17 mouse cellular contexts compared by ENCODE assay signal in genomic region chr10:93246185-93246920, GRCm38 (mm10).
A peak's percentile ranks its signal among the peaks of the same experiment; 100 is the strongest.
DNase-seq lines count a peak whose midpoint lies in the region; ATAC-seq lines count a peak whose summit lies in the region.
"Had no signal": no experiment of that assay in that cellular context is flagged by ENCODE, and none has a peak within 500 bp of the region (broad histone marks: within the 10 kb centered on the region; RNA-seq: fewer than 3 reads in every experiment).

No protein-coding gene starts in this region.

- H3K27ac ChIP-seq in forebrain, embryonic 10.5 days, result no peak overlapping the region
- no peak overlapping the region for H3K27ac ChIP-seq in forebrain, embryonic 14.5 days (ENCODE audit: low read depth, low read length)
- no peak overlapping the region for H3K27ac ChIP-seq in liver, embryonic 13.5 days
- H3K27ac ChIP-seq in liver, embryonic 12.5 days, result no peak overlapping the region
- H3K27ac ChIP-seq in stomach, embryonic 15.5 days, result peak overlapping the region; percentile 63; the same call in 1 of the 2 replicates
- no peak overlapping the region for H3K27ac ChIP-seq in midbrain, embryonic 15.5 days
- H3K27ac ChIP-seq: hindbrain, embryonic 13.5 days had no signal

- peaks cover 39% of the 10 kb centered on the region for H3K36me3 ChIP-seq in forebrain, embryonic 10.5 days (replicated peaks)
- peaks cover 27% of the 10 kb centered on the region for H3K36me3 ChIP-seq in forebrain, embryonic 14.5 days (ENCODE audit: control insufficient read depth, insufficient read depth, low read length)
- H3K36me3 ChIP-seq in liver, embryonic 13.5 days, result peaks cover 47% of the 10 kb centered on the region
- H3K36me3 ChIP-seq in liver, embryonic 12.5 days, result peaks cover 72% of the 10 kb centered on the region
- no peaks in the 10 kb centered on the region; the same call in 1 of the 2 replicates for H3K36me3 ChIP-seq in stomach, embryonic 15.5 days
- H3K36me3 ChIP-seq in midbrain, embryonic 15.5 days (replicated peaks), result no peaks in the 10 kb centered on the region

- no peak for ATAC-seq in forebrain, embryonic 14.5 days
- 0 out of 2 replicates have a peak, but pooled peaks have one; percentile 29 for ATAC-seq in liver, embryonic 13.5 days (ENCODE audit: low read depth)
- no peak for ATAC-seq in liver, embryonic 12.5 days
- peak; percentile 43 to 49 for ATAC-seq in hematopoietic stem cell, adult 5-6 weeks (replicated peaks in 1 of 2; ENCODE audit: insufficient read depth in 1 of 2, low FRiP score in 2 of 2, low TSS enrichment in 1 of 2, low read depth in 1 of 2, poor library complexity in 2 of 2, severe bottlenecking in 2 of 2)
- 0 out of 2 replicates have a peak, but pooled peaks have one; percentile 11 for ATAC-seq in stomach, embryonic 15.5 days (ENCODE audit: insufficient read depth, low FRiP score, low read depth)
- ATAC-seq in midbrain, embryonic 15.5 days (replicated peaks), result no peak
- ATAC-seq: forebrain, embryonic 16.5 days; intestine, postnatal 0 days had no signal

- H3K9me3 ChIP-seq in forebrain, embryonic 10.5 days, result no peaks in the 10 kb centered on the region
- no peaks in the 10 kb centered on the region for H3K9me3 ChIP-seq in forebrain, embryonic 14.5 days (replicated peaks; ENCODE audit: control insufficient read depth, low read length)
- no peaks in the 10 kb centered on the region for H3K9me3 ChIP-seq in liver, embryonic 13.5 days (replicated peaks)
- H3K9me3 ChIP-seq in liver, embryonic 12.5 days (replicated peaks), result no peaks in the 10 kb centered on the region
- H3K9me3 ChIP-seq in stomach, embryonic 15.5 days, result no peaks in the 10 kb centered on the region
- no peaks in the 10 kb centered on the region for H3K9me3 ChIP-seq in midbrain, embryonic 15.5 days
- H3K9me3 ChIP-seq: embryonic facial prominence, embryonic 12.5 days; hindbrain, embryonic 13.5 days had no signal

- H3K4me3 ChIP-seq in forebrain, embryonic 10.5 days, result no peak overlapping the region
- H3K4me3 ChIP-seq in forebrain, embryonic 14.5 days (ENCODE audit: low read depth, low read length), result no peak overlapping the region
- no peak overlapping the region for H3K4me3 ChIP-seq in liver, embryonic 13.5 days (replicated peaks)
- H3K4me3 ChIP-seq in liver, embryonic 12.5 days, result no peak overlapping the region
- H3K4me3 ChIP-seq in stomach, embryonic 15.5 days (replicated peaks), result no peak overlapping the region
- no peak overlapping the region for H3K4me3 ChIP-seq in midbrain, embryonic 15.5 days
- H3K4me3 ChIP-seq: embryonic facial prominence, embryonic 12.5 days; hindbrain, embryonic 13.5 days had no signal

- no peak overlapping the region for H3K9ac ChIP-seq in forebrain, embryonic 14.5 days (ENCODE audit: low read length)
- no peak overlapping the region for H3K9ac ChIP-seq in liver, embryonic 13.5 days
- H3K9ac ChIP-seq in liver, embryonic 12.5 days, result no peak overlapping the region
- H3K9ac ChIP-seq in stomach, embryonic 15.5 days, result no peak overlapping the region
- H3K9ac ChIP-seq in midbrain, embryonic 15.5 days, result no peak overlapping the region
- H3K9ac ChIP-seq: embryonic facial prominence, embryonic 12.5 days; hindbrain, embryonic 13.5 days; lung, embryonic 14.5 days had no signal

- no peak overlapping the region for H3K4me2 ChIP-seq in forebrain, embryonic 14.5 days (ENCODE audit: low read length)
- no peak overlapping the region for H3K4me2 ChIP-seq in liver, embryonic 13.5 days
- H3K4me2 ChIP-seq in liver, embryonic 12.5 days, result no peak overlapping the region
- no peak overlapping the region for H3K4me2 ChIP-seq in stomach, embryonic 15.5 days
- no peak overlapping the region for H3K4me2 ChIP-seq in midbrain, embryonic 15.5 days
- H3K4me2 ChIP-seq: embryonic facial prominence, embryonic 12.5 days; hindbrain, embryonic 13.5 days; lung, embryonic 14.5 days had no signal

- no peaks in the 10 kb centered on the region for H3K27me3 ChIP-seq in forebrain, embryonic 10.5 days (ENCODE audit: poor library complexity, severe bottlenecking)
- H3K27me3 ChIP-seq in forebrain, embryonic 14.5 days (replicated peaks; ENCODE audit: control insufficient read depth, insufficient read depth, low read length), result no peaks in the 10 kb centered on the region
- H3K27me3 ChIP-seq in liver, embryonic 13.5 days, result no peaks in the 10 kb centered on the region
- H3K27me3 ChIP-seq in liver, embryonic 12.5 days (replicated peaks), result no peaks in the 10 kb centered on the region
- H3K27me3 ChIP-seq in stomach, embryonic 15.5 days (replicated peaks), result no peaks in the 10 kb centered on the region
- no peaks in the 10 kb centered on the region for H3K27me3 ChIP-seq in midbrain, embryonic 15.5 days (replicated peaks)
- H3K27me3 ChIP-seq: embryonic facial prominence, embryonic 12.5 days; hindbrain, embryonic 13.5 days had no signal

- peak; percentile 9 for DNase-seq in forebrain, embryonic 10.5 days (ENCODE audit: extremely low spot score, low spot score)
- DNase-seq in forebrain, embryonic 14.5 days (ENCODE audit: low spot score), result no peak
- DNase-seq in liver, embryonic 13.5 days, result no peak
- no peak for DNase-seq in gastrocnemius, postnatal 25 days
- DNase-seq: adrenal gland, postnatal 25 days; cerebellum, adult 11-12 months; lung, embryonic 14.5 days; lung, postnatal 36 days; thymus, adult 18-20 months had no signal

- H3K4me1 ChIP-seq in forebrain, embryonic 10.5 days, result peaks cover 42% of the 10 kb centered on the region
- peaks cover 9% of the 10 kb centered on the region; the same call in 1 of the 2 replicates for H3K4me1 ChIP-seq in forebrain, embryonic 14.5 days (ENCODE audit: control insufficient read depth, insufficient read depth, low read length)
- H3K4me1 ChIP-seq in liver, embryonic 13.5 days (replicated peaks), result no peaks in the 10 kb centered on the region
- H3K4me1 ChIP-seq in liver, embryonic 12.5 days, result 0 out of 2 replicates have a peak, but pooled peaks cover 3% of the 10 kb centered on the region
- peaks cover 23% of the 10 kb centered on the region for H3K4me1 ChIP-seq in stomach, embryonic 15.5 days
- H3K4me1 ChIP-seq in midbrain, embryonic 15.5 days, result no peaks in the 10 kb centered on the region

- WGBS in forebrain, embryonic 10.5 days, result 95% methylated on average over 7 of the region's 7 CpGs
- WGBS in forebrain, embryonic 14.5 days, result 95% methylated on average over 7 of the region's 7 CpGs
- 83% methylated on average over 7 of the region's 7 CpGs for WGBS in liver, embryonic 13.5 days (ENCODE audit: insufficient replicate concordance)
- WGBS in liver, embryonic 12.5 days (ENCODE audit: insufficient replicate concordance), result 85% methylated on average over 7 of the region's 7 CpGs
- 92% methylated on average over 7 of the region's 7 CpGs for whole genome bisulfite sequencing in stomach, embryonic 15.5 days
- WGBS in midbrain, embryonic 15.5 days, result 98% methylated on average over 7 of the region's 7 CpGs

Comparison
In these comparisons a context has a peak if more than half of its experiments do, and no peak if none do; other contexts are left out.
1. ATAC-seq: peak in liver, embryonic 13.5 days (single experiment), hematopoietic stem cell, adult 5-6 weeks (2 of 2) and stomach, embryonic 15.5 days (single experiment); none in forebrain, embryonic 14.5 days (single experiment), liver, embryonic 12.5 days (single experiment) and midbrain, embryonic 15.5 days (single experiment).